Mouse (Mus musculus): ENCODE measurements around the gene Tpd52l1. TPM values are rescaled to one million over a fixed set of nuclear protein-coding genes. Genes with fewer than 3 reads are reported as not detected.

Gene Tpd52l1
- polyA plus RNA-seq (2014; fragmentation: Nextera tagmentation; extraction: Ambion mirVana) = 46.6 and 51.1 TPM in 2 replicates

DNA sequence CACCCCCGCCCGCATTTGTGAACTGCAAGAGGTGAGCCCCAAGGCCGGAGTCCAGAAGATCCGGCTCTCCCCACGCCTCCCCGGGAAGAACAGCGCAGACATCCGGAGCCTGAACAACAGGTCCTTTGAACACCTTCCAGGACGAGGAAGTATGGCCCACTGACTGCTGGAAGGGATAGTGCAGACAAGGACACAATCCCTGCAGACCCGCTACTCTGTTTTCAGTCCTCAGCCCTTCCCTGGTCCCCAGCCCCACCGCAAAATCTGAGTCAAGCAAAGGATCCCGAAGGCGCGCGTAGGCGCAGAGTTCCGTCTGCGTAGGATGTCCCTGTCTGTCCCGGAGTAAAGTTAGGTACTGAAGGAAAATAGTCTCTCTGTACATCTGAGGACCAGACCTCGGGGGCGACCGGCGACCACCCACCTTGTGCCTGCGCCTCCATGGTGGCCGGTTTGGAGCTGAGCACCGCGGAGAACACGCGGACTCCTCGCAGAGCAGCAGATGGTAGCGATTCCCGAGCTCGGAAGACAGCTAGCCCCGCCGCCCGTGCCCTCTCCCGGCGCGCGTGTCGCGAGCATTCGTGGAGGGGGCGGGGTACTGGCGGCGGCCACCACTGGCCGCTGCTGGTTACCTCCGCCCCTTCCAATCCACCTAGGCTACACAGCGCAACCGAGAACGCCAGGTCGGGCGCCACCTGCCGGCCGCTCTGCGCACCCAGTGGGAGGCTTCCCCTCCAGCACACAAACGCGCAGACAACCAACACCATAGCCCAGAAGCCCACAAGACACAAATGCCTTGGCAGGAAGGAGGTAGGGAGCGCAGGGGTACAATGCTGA, at the start of gene Tpd52l1:
Gene Tpd52l1, minus strand, starts transcription at position 668 of the 834 bp plus-strand sequence.
- H3K27ac ChIP-seq = no peak within 1 kb of the TSS
- no peaks in the 10 kb centered on the region; the same call in 1 of the 2 replicates for H3K4me1 ChIP-seq (replicated peaks; ENCODE audit: control insufficient read depth, insufficient read depth, low read length)

DNA sequence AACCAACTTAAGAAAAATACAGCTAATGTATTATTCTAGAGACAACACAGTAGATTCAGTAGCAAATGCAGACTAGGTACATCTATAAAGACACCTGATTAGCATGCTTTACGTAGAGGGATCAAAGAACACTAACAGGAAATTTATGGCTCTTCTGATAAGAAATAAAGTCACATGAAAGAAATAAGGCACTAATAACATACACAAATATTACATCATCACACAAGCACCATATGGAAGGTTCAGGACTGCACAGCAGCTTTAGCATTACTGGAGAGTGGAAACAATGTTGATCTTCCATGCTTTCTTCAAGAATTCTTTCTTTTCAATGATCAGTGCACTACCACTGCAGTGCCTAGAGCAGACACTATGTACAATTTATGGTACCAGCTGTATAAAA, 48.5 kb upstream of the Tpd52l1 start:
- Histone ChIP-seq H3K4me1 (replicated peaks; ENCODE audit: control insufficient read depth, insufficient read depth, low read length) (no peaks in the 10 kb centered on the region), H3K36me3 (replicated peaks; ENCODE audit: control insufficient read depth, insufficient read depth) (no peaks in the 10 kb centered on the region; the same call in 1 of the 2 replicates), H3K27ac (no peak overlapping the region), H3K4me2 (replicated peaks) (no peak overlapping the region), H3K9ac (no peak overlapping the region), H3K27me3 (ENCODE audit: control insufficient read depth, insufficient read depth, low read length) (no peaks in the 10 kb centered on the region), H3K9me3 (ENCODE audit: control insufficient read depth, low read length) (no peaks in the 10 kb centered on the region), H3K4me3 (replicated peaks; ENCODE audit: low read length) (no peak overlapping the region)
- ATAC-seq (ENCODE audit: low FRiP score) (no peak), DNase-seq (ENCODE audit: low spot score) (no peak)
- WGBS = 95% methylated on average over 1 of the region's 1 CpGs

More for the DNA sequence above, at the start of gene Tpd52l1:
- Histone ChIP-seq H3K9ac (peak within 1 kb of the TSS; percentile 57), H3K27me3 (ENCODE audit: control insufficient read depth, insufficient read depth, low read length) (no peaks in the 10 kb centered on the region), H3K36me3 (replicated peaks; ENCODE audit: control insufficient read depth, insufficient read depth) (no peaks in the 10 kb centered on the region), H3K4me2 (replicated peaks) (peak within 1 kb of the TSS; percentile 77), H3K9me3 (ENCODE audit: control insufficient read depth, low read length) (no peaks in the 10 kb centered on the region), H3K4me3 (replicated peaks; ENCODE audit: low read length) (peak within 1 kb of the TSS; percentile 54)
- ATAC-seq (ENCODE audit: low FRiP score) = peak; percentile 99
- DNase-seq (ENCODE audit: low spot score) = peak; percentile 92
- 1% methylated on average over 59 of the region's 59 CpGs for WGBS

DNA sequence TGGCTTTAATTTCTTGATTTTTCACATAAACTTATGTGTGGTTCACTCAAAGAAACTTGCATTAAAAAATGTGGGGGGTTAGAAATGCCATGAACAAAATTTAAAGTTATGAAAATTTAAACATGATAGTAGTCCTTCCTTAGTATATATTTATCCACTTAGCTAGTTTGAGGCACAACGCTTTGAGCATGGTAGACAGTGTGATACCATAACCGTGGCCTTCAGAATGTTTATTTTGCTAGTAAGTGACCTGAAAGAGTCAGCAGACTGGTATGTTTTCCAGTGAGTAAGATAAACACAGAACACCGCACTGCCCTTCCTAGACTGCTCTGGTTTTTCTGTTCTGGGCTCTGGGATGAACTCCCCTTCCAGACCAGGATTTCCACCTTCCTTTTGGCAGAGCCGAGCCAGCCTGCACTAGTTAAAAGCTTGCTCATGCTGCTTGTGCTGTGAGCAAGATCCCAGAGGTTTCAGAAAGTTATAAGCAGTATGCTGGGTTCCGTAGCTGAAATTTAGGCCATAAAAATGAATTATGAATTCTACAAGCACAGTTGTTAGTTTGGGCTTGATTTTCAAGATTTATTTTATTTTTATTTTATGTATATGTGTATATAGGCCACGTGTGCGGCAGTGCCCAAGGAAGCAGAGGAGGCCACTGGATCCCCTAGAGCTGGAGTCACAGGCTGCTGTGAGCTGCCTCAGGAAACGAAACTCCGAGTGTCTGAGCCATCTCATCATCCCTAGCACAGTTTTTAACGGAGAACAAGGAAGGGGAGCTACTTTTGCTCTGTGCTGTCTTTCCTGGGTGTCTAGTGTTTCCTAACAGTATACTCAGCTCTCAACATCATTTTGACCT, 21.5 kb upstream of the Tpd52l1 start:
- WGBS = 84% methylated on average over 10 of the region's 10 CpGs
- H3K9me3 ChIP-seq (ENCODE audit: control insufficient read depth, low read length) = no peaks in the 10 kb centered on the region
- no peak overlapping the region for H3K4me3 ChIP-seq (replicated peaks; ENCODE audit: low read length)
- no peak overlapping the region for H3K4me2 ChIP-seq (replicated peaks)
- no peaks in the 10 kb centered on the region for H3K36me3 ChIP-seq (replicated peaks; ENCODE audit: control insufficient read depth, insufficient read depth)
- no peak overlapping the region for H3K27ac ChIP-seq
- H3K9ac ChIP-seq = no peak overlapping the region
- H3K4me1 ChIP-seq (replicated peaks; ENCODE audit: control insufficient read depth, insufficient read depth, low read length) = no peaks in the 10 kb centered on the region
- no peak for DNase-seq (ENCODE audit: low spot score)
- H3K27me3 ChIP-seq (ENCODE audit: control insufficient read depth, insufficient read depth, low read length) = no peaks in the 10 kb centered on the region
- no peak for ATAC-seq (ENCODE audit: low FRiP score)

DNA sequence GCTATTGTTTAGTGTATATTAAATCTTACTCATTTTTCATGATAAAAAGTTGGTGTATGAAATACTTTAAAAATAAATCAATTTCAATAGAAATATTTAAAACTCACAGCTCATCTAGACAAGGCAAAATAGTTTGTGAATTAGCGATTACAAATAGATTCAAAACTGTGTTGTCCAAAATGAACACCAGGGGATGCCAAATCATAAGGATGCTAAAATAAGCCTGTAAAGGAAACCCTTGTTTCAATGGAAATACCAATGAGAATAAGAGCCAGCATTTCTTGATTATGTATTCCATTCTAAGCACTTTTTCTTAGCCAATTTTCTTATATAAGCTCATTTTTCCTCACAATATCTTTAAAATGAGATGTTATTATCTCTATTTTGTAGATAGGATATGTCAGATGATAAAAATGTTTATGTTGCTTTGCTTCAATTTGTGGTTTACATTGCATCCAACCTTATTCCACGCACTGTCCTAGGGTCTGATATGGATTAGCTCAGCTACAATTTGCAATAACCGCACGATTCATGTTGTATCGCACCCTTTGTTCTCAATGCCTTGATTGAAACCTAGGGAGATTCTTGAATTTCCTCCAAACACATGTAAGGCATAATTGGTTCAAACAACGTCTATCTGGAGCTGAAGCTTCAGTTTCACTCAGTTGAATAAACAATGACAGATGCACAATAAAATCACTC, 20.2 kb upstream of the Tpd52l1 start:
- no peak overlapping the region for H3K4me2 ChIP-seq (replicated peaks)
- H3K4me1 ChIP-seq (replicated peaks; ENCODE audit: control insufficient read depth, insufficient read depth, low read length) = no peaks in the 10 kb centered on the region
- DNase-seq (ENCODE audit: low spot score) (peak; percentile 80), ATAC-seq (ENCODE audit: low FRiP score) (peak; percentile 46; the same call in 1 of the 2 replicates)
- no peak overlapping the region for H3K4me3 ChIP-seq (replicated peaks; ENCODE audit: low read length)
- no peaks in the 10 kb centered on the region for H3K36me3 ChIP-seq (replicated peaks; ENCODE audit: control insufficient read depth, insufficient read depth)
- WGBS = 83% methylated on average over 6 of the region's 6 CpGs
- H3K9me3 ChIP-seq (ENCODE audit: control insufficient read depth, low read length) = no peaks in the 10 kb centered on the region
- H3K27ac ChIP-seq = no peak overlapping the region
- H3K27me3 ChIP-seq (ENCODE audit: control insufficient read depth, insufficient read depth, low read length) = no peaks in the 10 kb centered on the region
- no peak overlapping the region for H3K9ac ChIP-seq

DNA sequence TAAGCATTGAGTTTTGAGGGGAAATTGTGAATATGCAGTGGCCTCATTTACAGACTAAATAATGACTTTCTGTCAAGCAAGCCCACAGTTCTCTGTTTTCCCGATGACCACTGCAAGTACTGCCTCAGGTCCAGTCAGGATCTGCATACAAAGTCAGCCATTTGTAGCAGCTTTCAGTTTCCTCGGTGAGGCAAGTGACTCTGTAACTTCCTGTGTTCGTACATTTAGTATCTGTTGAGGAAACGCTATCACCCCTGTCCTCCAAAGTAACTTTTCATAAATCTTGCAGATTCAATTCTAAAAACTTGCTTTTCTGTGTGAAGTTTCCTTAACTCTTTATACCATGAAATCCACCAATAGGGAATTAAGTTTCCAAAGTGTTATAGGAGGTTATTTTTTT, 19.7 kb upstream of the Tpd52l1 start:
- ATAC-seq (ENCODE audit: low FRiP score) (no peak), DNase-seq (ENCODE audit: low spot score) (no peak)
- Histone ChIP-seq H3K9me3 (ENCODE audit: control insufficient read depth, low read length) (no peaks in the 10 kb centered on the region), H3K36me3 (replicated peaks; ENCODE audit: control insufficient read depth, insufficient read depth) (no peaks in the 10 kb centered on the region), H3K4me2 (replicated peaks) (no peak overlapping the region), H3K4me3 (replicated peaks; ENCODE audit: low read length) (no peak overlapping the region), H3K4me1 (replicated peaks; ENCODE audit: control insufficient read depth, insufficient read depth, low read length) (no peaks in the 10 kb centered on the region), H3K9ac (no peak overlapping the region), H3K27me3 (ENCODE audit: control insufficient read depth, insufficient read depth, low read length) (no peaks in the 10 kb centered on the region), H3K27ac (no peak overlapping the region)
- WGBS = 83% methylated on average over 4 of the region's 4 CpGs

DNA sequence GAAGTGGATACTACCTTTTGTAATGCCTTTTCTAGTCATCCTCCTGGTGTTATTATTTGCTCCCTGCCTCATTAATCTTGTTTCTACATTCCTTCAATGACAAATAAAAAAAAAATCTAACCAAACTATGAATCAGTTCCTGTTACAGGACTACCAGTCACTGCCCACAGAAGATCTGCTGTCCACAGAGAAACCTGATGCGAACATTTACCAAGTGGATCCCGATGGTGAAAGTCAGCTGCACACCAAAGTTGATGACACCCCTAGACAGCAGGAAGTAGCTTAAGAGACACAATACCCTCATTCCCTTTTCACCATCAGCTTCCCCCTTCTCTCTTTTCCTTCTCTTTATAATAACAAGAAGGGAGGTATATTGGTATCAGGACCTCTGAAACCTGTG, 17.3 kb upstream of the Tpd52l1 start:
- H3K36me3 ChIP-seq (replicated peaks; ENCODE audit: control insufficient read depth, insufficient read depth) = no peaks in the 10 kb centered on the region
- no peak overlapping the region for H3K9ac ChIP-seq
- ATAC-seq (ENCODE audit: low FRiP score) (no peak), DNase-seq (ENCODE audit: low spot score) (no peak)
- H3K4me3 ChIP-seq (replicated peaks; ENCODE audit: low read length) = no peak overlapping the region
- WGBS = 94% methylated on average over 2 of the region's 2 CpGs
- no peak overlapping the region for H3K4me2 ChIP-seq (replicated peaks)
- H3K27me3 ChIP-seq (ENCODE audit: control insufficient read depth, insufficient read depth, low read length) = no peaks in the 10 kb centered on the region
- no peaks in the 10 kb centered on the region for H3K4me1 ChIP-seq (replicated peaks; ENCODE audit: control insufficient read depth, insufficient read depth, low read length)
- no peaks in the 10 kb centered on the region for H3K9me3 ChIP-seq (ENCODE audit: control insufficient read depth, low read length)
- H3K27ac ChIP-seq = no peak overlapping the region

DNA sequence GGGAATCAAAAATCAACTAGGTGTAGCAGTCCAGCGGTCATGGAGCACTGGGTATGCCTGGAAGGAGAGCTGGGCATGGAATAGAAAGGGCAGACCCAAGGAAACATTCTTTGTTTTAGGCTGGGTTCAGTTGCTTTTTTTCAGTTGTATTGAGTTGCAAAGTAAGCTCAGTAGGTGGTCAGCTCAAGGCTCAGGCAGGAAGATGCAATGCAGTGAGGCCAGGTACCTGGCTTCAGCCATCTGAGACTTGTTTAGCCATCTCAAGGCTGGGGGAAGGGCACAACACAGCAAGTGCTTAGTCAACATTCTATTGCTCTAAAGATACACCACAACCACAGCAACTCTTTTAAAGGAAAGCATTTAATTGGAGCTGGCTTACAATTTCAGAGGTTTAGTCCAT, 11.0 kb upstream of the Tpd52l1 start:
- no peaks in the 10 kb centered on the region for H3K27me3 ChIP-seq (ENCODE audit: control insufficient read depth, insufficient read depth, low read length)
- H3K9ac ChIP-seq = no peak overlapping the region
- H3K4me1 ChIP-seq (replicated peaks; ENCODE audit: control insufficient read depth, insufficient read depth, low read length) = no peaks in the 10 kb centered on the region
- H3K27ac ChIP-seq = no peak overlapping the region
- DNase-seq (ENCODE audit: low spot score) (no peak), ATAC-seq (ENCODE audit: low FRiP score) (no peak)
- H3K4me3 ChIP-seq (replicated peaks; ENCODE audit: low read length) = no peak overlapping the region
- no peaks in the 10 kb centered on the region for H3K9me3 ChIP-seq (ENCODE audit: control insufficient read depth, low read length)
- H3K4me2 ChIP-seq (replicated peaks) = no peak overlapping the region
- WGBS = 33% methylated on average over 1 of the region's 1 CpGs
- H3K36me3 ChIP-seq (replicated peaks; ENCODE audit: control insufficient read depth, insufficient read depth) = no peaks in the 10 kb centered on the region

DNA sequence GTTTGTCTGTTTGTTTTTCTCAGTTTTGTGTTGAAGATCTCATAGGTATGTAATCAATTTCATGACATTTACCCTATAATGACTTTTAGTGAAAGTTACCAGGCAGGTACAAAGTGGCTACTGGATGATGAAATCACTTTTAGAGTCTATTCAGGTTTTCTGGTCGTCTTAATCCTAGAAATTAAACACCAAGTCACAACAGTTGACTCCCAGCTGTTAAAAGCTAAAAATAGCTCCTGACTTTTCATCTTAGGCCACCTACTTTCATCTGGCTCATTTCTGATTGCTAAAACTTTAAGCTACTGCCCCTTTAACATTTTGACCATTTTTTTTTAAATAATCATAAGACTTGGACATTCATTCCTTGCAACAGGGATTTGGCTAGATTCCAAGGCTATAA, 1.3 kb upstream of the Tpd52l1 start:
- no peaks in the 10 kb centered on the region for H3K27me3 ChIP-seq (ENCODE audit: control insufficient read depth, insufficient read depth, low read length)
- no peaks in the 10 kb centered on the region for H3K9me3 ChIP-seq (ENCODE audit: control insufficient read depth, low read length)
- ATAC-seq (ENCODE audit: low FRiP score) (no peak), DNase-seq (ENCODE audit: low spot score) (no peak)
- no peak overlapping the region for H3K4me2 ChIP-seq (replicated peaks)
- H3K4me1 ChIP-seq (replicated peaks; ENCODE audit: control insufficient read depth, insufficient read depth, low read length) = no peaks in the 10 kb centered on the region; the same call in 1 of the 2 replicates
- no peaks in the 10 kb centered on the region for H3K36me3 ChIP-seq (replicated peaks; ENCODE audit: control insufficient read depth, insufficient read depth)
- WGBS = 64% methylated on average over 1 of the region's 1 CpGs
- H3K27ac ChIP-seq = no peak overlapping the region
- H3K9ac ChIP-seq = no peak overlapping the region
- no peak overlapping the region for H3K4me3 ChIP-seq (replicated peaks; ENCODE audit: low read length)

DNA sequence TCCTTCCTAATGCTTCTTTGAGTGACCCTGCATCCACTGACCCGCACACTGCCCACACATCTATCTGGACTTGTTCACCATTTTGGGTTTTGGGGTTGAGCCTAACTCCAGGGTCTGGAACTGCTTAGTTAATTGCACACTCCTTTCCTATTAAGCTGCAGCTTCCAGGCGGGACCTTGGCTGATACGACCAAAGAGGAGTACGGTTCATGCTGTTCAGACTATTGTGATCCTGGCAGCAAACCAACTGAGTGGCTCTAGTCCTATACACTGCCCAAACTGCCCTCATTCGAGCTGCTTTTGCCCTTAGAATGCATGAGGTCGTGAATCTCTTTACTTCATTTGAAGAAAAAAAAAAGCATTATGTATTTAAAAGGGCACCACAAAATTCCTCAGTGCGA, 1.6 kb downstream of the Tpd52l1 start:
- no peak for DNase-seq (ENCODE audit: low spot score)
- Histone ChIP-seq H3K36me3 (replicated peaks; ENCODE audit: control insufficient read depth, insufficient read depth) (no peaks in the 10 kb centered on the region), H3K4me1 (replicated peaks; ENCODE audit: control insufficient read depth, insufficient read depth, low read length) (no peaks in the 10 kb centered on the region; the same call in 1 of the 2 replicates), H3K27ac (no peak overlapping the region), H3K4me2 (replicated peaks) (no peak overlapping the region), H3K27me3 (ENCODE audit: control insufficient read depth, insufficient read depth, low read length) (no peaks in the 10 kb centered on the region), H3K9me3 (ENCODE audit: control insufficient read depth, low read length) (no peaks in the 10 kb centered on the region), H3K9ac (no peak overlapping the region), H3K4me3 (replicated peaks; ENCODE audit: low read length) (no peak overlapping the region)
- 70% methylated on average over 7 of the region's 7 CpGs for WGBS
- no peak for ATAC-seq (ENCODE audit: low FRiP score)

All from hindbrain, embryonic 14.5 days (tissue).